Mouse (Mus musculus): ENCODE results near the gene Srpr. TPM values are rescaled to one million over a fixed set of nuclear protein-coding genes. Genes with fewer than 3 reads are reported as not detected.

Srpr gene
- polyA plus RNA-seq, 1 experiment from 2014 or later = 108 TPM

GRCm38 (mm10) chr9:35293465-35293864 lies 93.5 kb downstream of the Srpr start:
- Histone ChIP-seq H3K4me3 (ENCODE audit: low read depth, low read length) (no peak overlapping the region), H3K27ac (replicated peaks; ENCODE audit: low read depth, low read length) (no peak overlapping the region), H3K27me3 (ENCODE audit: control insufficient read depth, insufficient read depth, low read length) (no peaks in the 10 kb centered on the region), H3K9me3 (ENCODE audit: control insufficient read depth, low read length) (no peaks in the 10 kb centered on the region), H3K4me1 (ENCODE audit: control insufficient read depth, insufficient read depth, low read length) (peaks cover 5% of the 10 kb centered on the region), H3K9ac (ENCODE audit: low read length) (no peak overlapping the region), H3K36me3 (ENCODE audit: control insufficient read depth, insufficient read depth, low read length) (no peaks in the 10 kb centered on the region), H3K4me2 (ENCODE audit: low read depth, severe bottlenecking) (no peak overlapping the region)
- whole genome bisulfite sequencing = 93% methylated on average over 5 of the region's 5 CpGs
- DNase-seq (ENCODE audit: low spot score) = no peak
- ATAC-seq (ENCODE audit: insufficient number of reproducible peaks, low FRiP score, low TSS enrichment, low read depth) = no peak

Other genes starting within 250 kb of the Srpr start
- gene St3gal4, start 80.9 kb upstream of the Srpr start, polyA plus RNA-seq (2014; fragmentation: Nextera tagmentation; extraction: Ambion mirVana) = 23.8 and 25.6 TPM in 2 replicates
- gene Dcps, start 24.1 kb upstream of the Srpr start, polyA plus RNA-seq (2014; fragmentation: Nextera tagmentation; extraction: Ambion mirVana) = 87.7 and 90.3 TPM in 2 replicates
- gene Tirap, start 116 bp downstream of the Srpr start, polyA plus RNA-seq (2014; fragmentation: Nextera tagmentation; extraction: Ambion mirVana) = 18.1 and 19.1 TPM in 2 replicates
- gene Foxred1, start 10.9 kb downstream of the Srpr start, polyA plus RNA-seq (2014; fragmentation: Nextera tagmentation; extraction: Ambion mirVana) = 35.7 and 39.8 TPM in 2 replicates
- 63.0 and 64.9 TPM in 2 replicates for gene Fam118b, start 67.6 kb downstream of the Srpr start, polyA plus RNA-seq (2014; fragmentation: Nextera tagmentation; extraction: Ambion mirVana)
- gene Rpusd4, start 67.7 kb downstream of the Srpr start, polyA plus RNA-seq (2014; fragmentation: Nextera tagmentation; extraction: Ambion mirVana) = 37.4 and 38.5 TPM in 2 replicates
- gene Cdon, start 221.0 kb downstream of the Srpr start, polyA plus RNA-seq (2014; fragmentation: Nextera tagmentation; extraction: Ambion mirVana) = 10.9 and 11.8 TPM in 2 replicates